12 mouse cellular contexts compared by ENCODE assay signal in genomic region chr1:93085136-93085535, GRCm38 (mm10). TPM values are rescaled to one million over a fixed set of nuclear protein-coding genes. Genes with fewer than 3 reads are reported as not detected.
DNase-seq lines count a peak whose midpoint lies in the region; ATAC-seq lines count a peak whose summit lies in the region.
"Had no signal": no experiment of that assay in that cellular context is flagged by ENCODE, and none has a peak within 500 bp of the region (broad histone marks: within the 10 kb centered on the region; RNA-seq: fewer than 3 reads in every experiment).

No protein-coding gene starts in this region.

- peaks cover 32% of the 10 kb centered on the region for H3K36me3 ChIP-seq in forebrain, embryonic 15.5 days
- H3K36me3 ChIP-seq: G1E had no signal

- H3K9me3 ChIP-seq in forebrain, embryonic 15.5 days = no peaks in the 10 kb centered on the region
- H3K9me3 ChIP-seq: G1E; megakaryocyte, embryonic 14.5 days had no signal

- no peak overlapping the region for H3K4me3 ChIP-seq in forebrain, embryonic 15.5 days
- H3K4me3 ChIP-seq: megakaryocyte, embryonic 14.5 days had no signal

- H3K4me2 ChIP-seq in forebrain, embryonic 15.5 days (replicated peaks) = no peak overlapping the region

- peak overlapping the region; percentile 75 for H3K27ac ChIP-seq in forebrain, embryonic 15.5 days (replicated peaks)

- 0 out of 2 replicates have a peak overlapping the region, but pooled peaks have one; percentile 3 for H3K9ac ChIP-seq in forebrain, embryonic 15.5 days (replicated peaks)

- no peaks in the 10 kb centered on the region for H3K27me3 ChIP-seq in forebrain, embryonic 15.5 days

- H3K4me1 ChIP-seq in forebrain, embryonic 15.5 days = peaks cover 43% of the 10 kb centered on the region
- H3K4me1 ChIP-seq: megakaryocyte, embryonic 14.5 days had no signal

- DNase-seq in layer of hippocampus, adult 9-11 months = peak; percentile 48
- DNase-seq in layer of hippocampus, postnatal 25 days (ENCODE audit: extremely low spot score in 1 of 2, low spot score in 1 of 2) = no peak
- DNase-seq in cerebellum, adult 9-11 months = peak; percentile 66
- peak; percentile 28 for DNase-seq in lung, postnatal 36 days
- no peak for DNase-seq in urinary bladder, adult 2 months (ENCODE audit: low spot score)
- no peak for DNase-seq in embryo, embryonic 9.5 days (ENCODE audit: extremely low spot score)
- DNase-seq: gastrocnemius, postnatal 10 days had no signal

- no peak; the same call in 1 of the 2 replicates for ATAC-seq in forebrain, embryonic 15.5 days (replicated peaks)

- 17% methylated on average over 6 of the region's 6 CpGs for WGBS in forebrain, embryonic 15.5 days

RNA-seq across cellular contexts. Expression of gene Kif1a, which starts 16.6 kb away (rescaled TPM):
- 100 to 1,000 TPM; 592 to 639 TPM for total RNA-seq in layer of hippocampus, postnatal 25 days (2021)
- 336 and 351 TPM in 2 replicates for polyA plus RNA-seq in forebrain, embryonic 15.5 days (2015; fragmentation: Nextera tagmentation; extraction: Ambion mirVana)
- polyA plus RNA-seq in urinary bladder, adult 2 months (2012; rRNA removed) = 3.3 and 5.0 TPM in 2 replicates

RNA-seq across cellular contexts. Expression of gene Agxt, which starts 49.9 kb away (rescaled TPM):
- total RNA-seq in layer of hippocampus, postnatal 25 days (2021) = not detected
- polyA plus RNA-seq in forebrain, embryonic 15.5 days (2015; fragmentation: Nextera tagmentation; extraction: Ambion mirVana) = not detected in 2 replicates
- not detected in 2 replicates for polyA plus RNA-seq in urinary bladder, adult 2 months (2012; rRNA removed)
- total RNA-seq: G1E; layer of hippocampus, postnatal 36 days had no signal
- polyA plus RNA-seq: G1E; spleen, adult 2 months had no signal

Comparison
In these comparisons a context has a peak if more than half of its experiments do, and no peak if none do; other contexts are left out.
1. DNase-seq: peak in layer of hippocampus, adult 9-11 months (single experiment), cerebellum, adult 9-11 months (single experiment) and lung, postnatal 36 days (single experiment); none in layer of hippocampus, postnatal 25 days (0 of 2), urinary bladder, adult 2 months (single experiment) and embryo, embryonic 9.5 days (single experiment).
2. RNA of gene Kif1a, which starts 16.6 kb away (polyA plus RNA-seq): 336 to 351 TPM in forebrain, embryonic 15.5 days; 3.3 to 5.0 TPM in urinary bladder, adult 2 months; every median in the first group is over 10 times any median in the second.